Mouse (Mus musculus) adrenal gland, postnatal 14 days (tissue): ENCODE measurements at regions not wholly inside any gene's neighbourhood (a gene's known extent, or its start where the extent isn't known, plus 50 kb on each side); places are given as distances from the start of the nearest gene placed in this dataset.

Source experiments
- DNase-seq: peaks from one replicate; pipeline ENCODE4 v3.0.0; 2021; ENCODE audit warnings: mixed read lengths

- no peak for DNase-seq
Measured at GRCm38 (mm10) chr17:85823036-85823435, 135.0 kb upstream of the Six2 start.

- no peak for DNase-seq
Measured at GRCm38 (mm10) chr17:85821861-85822260, 133.8 kb upstream of the Six2 start.

- peak; percentile 24 for DNase-seq
Measured at GRCm38 (mm10) chr17:85818098-85818855, 130.2 kb upstream of the Six2 start.

GRCm38 (mm10) chr17:85816521-85816920 lies 128.4 kb upstream of the Six2 start:
- DNase-seq: no peak

GRCm38 (mm10) chr17:85816056-85816455 lies 128.0 kb upstream of the Six2 start:
- no peak for DNase-seq

- no peak for DNase-seq
Measured at GRCm38 (mm10) chr17:85808580-85808979, 120.5 kb upstream of the Six2 start.

GRCm38 (mm10) chr17:85805726-85806359 lies 117.8 kb upstream of the Six2 start:
- no peak for DNase-seq

GRCm38 (mm10) chr17:85804631-85805030 lies 116.6 kb upstream of the Six2 start:
- DNase-seq: no peak

- DNase-seq: no peak
Measured at GRCm38 (mm10) chr17:85801734-85802133, 113.7 kb upstream of the Six2 start.

GRCm38 (mm10) chr17:85801079-85801605 lies 113.1 kb upstream of the Six2 start:
- DNase-seq: no peak

- peak; percentile 8 for DNase-seq
Measured at GRCm38 (mm10) chr17:85800357-85801078, 112.4 kb upstream of the Six2 start.

GRCm38 (mm10) chr17:85799865-85800356 lies 111.8 kb upstream of the Six2 start:
- DNase-seq: peak; percentile 24

- no peak for DNase-seq
Measured at GRCm38 (mm10) chr17:85799081-85799864, 111.2 kb upstream of the Six2 start.

- DNase-seq: no peak
Measured at GRCm38 (mm10) chr17:85797755-85798154, 109.7 kb upstream of the Six2 start.

GRCm38 (mm10) chr17:85795820-85796219 lies 107.7 kb upstream of the Six2 start:
- DNase-seq: no peak

- DNase-seq: no peak
Measured at GRCm38 (mm10) chr17:85785625-85786294, 97.7 kb upstream of the Six2 start.

- DNase-seq: no peak
Measured at GRCm38 (mm10) chr17:85780477-85780876, 92.4 kb upstream of the Six2 start.

GRCm38 (mm10) chr17:85776876-85777275 lies 88.8 kb upstream of the Six2 start:
- no peak for DNase-seq

GRCm38 (mm10) chr17:85768341-85768740 lies 80.3 kb upstream of the Six2 start:
- DNase-seq: no peak

- DNase-seq: no peak
Measured at GRCm38 (mm10) chr17:85767201-85767862, 79.3 kb upstream of the Six2 start.

- DNase-seq: no peak
Measured at GRCm38 (mm10) chr17:85766556-85766955, 78.5 kb upstream of the Six2 start.
